Mouse (Mus musculus) activated CD4-positive, CD25-positive, alpha-beta regulatory T cell (primary cell): ENCODE results near the gene Trabd2b. TPM values are rescaled to one million over a fixed set of nuclear protein-coding genes. Genes with fewer than 3 reads are reported as not detected.

ENCODE experiments used
- polyA plus RNA-seq, 2 experiments: library from polyadenylated mRNA; unstranded; fragments of 100-300 nt; shearing (Covaris generic); gene quantifications; one replicate each; pipeline ENCODE4 v1.2.1; 2017

Trabd2b gene
- polyA plus RNA-seq = under 1 TPM in 1 of 2 experiments, not detected in 1; 0.02 TPM

GRCm38 (mm10) chr4:114406355-114407101 lies at the start of gene Trabd2b:
Trabd2b (plus strand) TSS chr4:114406724.

Other genes with a start within 250 kb of the Trabd2b start
- gene Skint11, start 243.3 kb upstream of the Trabd2b start, polyA plus RNA-seq = not detected